Mouse (Mus musculus) C2C12 (cell line): ENCODE results near the gene Gm48551. TPM values are rescaled to one million over a fixed set of nuclear protein-coding genes. Genes with fewer than 3 reads are reported as not detected.

ENCODE experiments used
- H3K27me3 ChIP-seq: one replicate; pipeline ENCODE4 v1.6.1; 2011; ENCODE audit not compliant: control insufficient read depth, insufficient read depth, insufficient read length
- H3K36me3 ChIP-seq: one replicate; pipeline ENCODE4 v1.6.1; 2011; ENCODE audit not compliant: control insufficient read depth, insufficient read depth
- H3K4me3 ChIP-seq: one replicate; pipeline ENCODE4 v1.5.1; 2011; ENCODE audit warnings: mild to moderate bottlenecking, control low read depth; ENCODE audit not compliant: poor library complexity, insufficient read depth, severe bottlenecking
- H3K79me2 ChIP-seq: one replicate; pipeline ENCODE4 v1.6.1; 2011; ENCODE audit not compliant: control insufficient read depth, insufficient read depth
- H3K79me3 ChIP-seq: one replicate; pipeline ENCODE4 v1.6.1; 2011; ENCODE audit warnings: low read depth, control low read depth
- H3ac ChIP-seq: one replicate; pipeline ENCODE3; 2011; ENCODE audit warnings: low read depth; ENCODE audit not compliant: control insufficient read depth, insufficient read length
- CEBPB ChIP-seq: IDR thresholded peaks from one replicate; pipeline ENCODE4 v1.6.1; 2011; ENCODE audit warnings: low read depth, mild to moderate bottlenecking, control low read depth, moderate library complexity
- CTCF ChIP-seq: IDR thresholded peaks from one replicate; pipeline ENCODE4 v1.5.1; 2011; ENCODE audit not compliant: control insufficient read depth, insufficient read depth, insufficient read length
- FOSL1 ChIP-seq: IDR thresholded peaks from one replicate; pipeline ENCODE4 v1.8.0; 2011; ENCODE audit warnings: mild to moderate bottlenecking, low read length; ENCODE audit not compliant: poor library complexity, insufficient read depth, severe bottlenecking
- MAX ChIP-seq: IDR thresholded peaks from one replicate; pipeline ENCODE4 v1.6.1; 2011; ENCODE audit warnings: mild to moderate bottlenecking, control low read depth
- MYOD1 ChIP-seq: IDR thresholded peaks from one replicate; pipeline ENCODE4 v1.6.1; 2011; ENCODE audit warnings: low read depth; ENCODE audit not compliant: control insufficient read depth, insufficient read length
- MYOG ChIP-seq: IDR thresholded peaks from one replicate; pipeline ENCODE4 v1.6.1; 2011; ENCODE audit not compliant: control insufficient read depth, insufficient read length; ENCODE audit errors: extremely low read depth
- USF1 ChIP-seq: IDR thresholded peaks from one replicate; pipeline ENCODE4 v1.6.1; 2011; ENCODE audit warnings: low read depth, mild to moderate bottlenecking, control low read depth, moderate library complexity
- polyA plus RNA-seq: library from polyadenylated mRNA; unstranded; fragments of >200 nt; fragmentation: generic; extraction: Trizol; gene quantifications from one replicate; pipeline ENCODE4 v1.2.1, GENCODE M21; 2012; ENCODE audit warnings: missing spikeins

Gm48551 gene
- polyA plus RNA-seq, 1 experiment, result 1.7 TPM

GRCm38 (mm10) chr10:81428507-81428870 is 44.2 kb downstream of the Gm48551 start:
- no peak for TF ChIP-seq CTCF
- no peak for TF ChIP-seq MYOD1
- TF ChIP-seq FOSL1, result no peak
- TF ChIP-seq MAX, result no peak
- no peak for TF ChIP-seq USF1
- no peak for TF ChIP-seq MYOG
- TF ChIP-seq CEBPB, result no peak
- Histone ChIP-seq H3K36me3 (peaks cover 2% of the 10 kb centered on the region), H3K27me3 (no peaks in the 10 kb centered on the region), H3K79me2 (peaks cover 57% of the 10 kb centered on the region), H3K79me3 (peaks cover 40% of the 10 kb centered on the region), H3K4me3 (no peak overlapping the region), H3ac (no peak overlapping the region)

- H3K79me2 ChIP-seq, result peaks cover 51% of the 10 kb centered on the region
- peaks cover 34% of the 10 kb centered on the region for H3K79me3 ChIP-seq
- no peaks in the 10 kb centered on the region for H3K36me3 ChIP-seq
- H3K27me3 ChIP-seq, result no peaks in the 10 kb centered on the region
- H3ac ChIP-seq, result no peak overlapping the region
- TF ChIP-seq FOSL1, result no peak
- TF ChIP-seq MYOD1, result no peak
- TF ChIP-seq MYOG, result no peak
- no peak for TF ChIP-seq MAX
- no peak for TF ChIP-seq CTCF
- TF ChIP-seq USF1, result no peak
- TF ChIP-seq CEBPB, result no peak
- H3K4me3 ChIP-seq, result no peak overlapping the region
Measured at GRCm38 (mm10) chr10:81429092-81429491, 44.8 kb downstream of the Gm48551 start.

- TF ChIP-seq MYOD1 (no peak), USF1 (no peak), FOSL1 (no peak), MAX (no peak), CTCF (no peak), MYOG (no peak), CEBPB (no peak)
- Histone ChIP-seq H3K27me3 (no peaks in the 10 kb centered on the region), H3K79me3 (peaks cover 28% of the 10 kb centered on the region), H3ac (peak overlapping the region; percentile 89), H3K4me3 (peak overlapping the region; percentile 59), H3K79me2 (peaks cover 46% of the 10 kb centered on the region), H3K36me3 (no peaks in the 10 kb centered on the region)
Measured at GRCm38 (mm10) chr10:81429605-81430061, 45.4 kb downstream of the Gm48551 start.

- H3K4me3 ChIP-seq, result peak overlapping the region; percentile 59
- H3K36me3 ChIP-seq, result no peaks in the 10 kb centered on the region
- no peaks in the 10 kb centered on the region for H3K27me3 ChIP-seq
- H3ac ChIP-seq, result peak overlapping the region; percentile 89
- peaks cover 24% of the 10 kb centered on the region for H3K79me3 ChIP-seq
- TF ChIP-seq USF1 (no peak), FOSL1 (no peak), CTCF (no peak), MYOG (no peak), CEBPB (no peak), MYOD1 (no peak), MAX (no peak)
- H3K79me2 ChIP-seq, result peaks cover 39% of the 10 kb centered on the region
Measured at GRCm38 (mm10) chr10:81430141-81430830, 46.0 kb downstream of the Gm48551 start.

GRCm38 (mm10) chr10:81430831-81431525 is 46.7 kb downstream of the Gm48551 start:
- Histone ChIP-seq H3K4me3 (peak overlapping the region; percentile 59), H3K27me3 (no peaks in the 10 kb centered on the region), H3K36me3 (no peaks in the 10 kb centered on the region), H3K79me3 (peaks cover 17% of the 10 kb centered on the region), H3K79me2 (peaks cover 33% of the 10 kb centered on the region), H3ac (peak overlapping the region; percentile 91)
- no peak for TF ChIP-seq MAX
- TF ChIP-seq USF1, result no peak
- no peak for TF ChIP-seq MYOG
- no peak for TF ChIP-seq MYOD1
- no peak for TF ChIP-seq CEBPB
